Mouse (Mus musculus) limb, embryonic 13.5 days (tissue): ENCODE measurements at regions not wholly inside any gene's neighbourhood (a gene's known extent, or its start where the extent isn't known, plus 50 kb on each side); places are given as distances from the start of the nearest gene placed in this dataset.
"Not testable (repeated sequence)": the region's sequence is repeated elsewhere in the genome, so short reads cannot be mapped to it uniquely, and the experiment has no call there.

Experiments
- ATAC-seq: fragments of 200-750 bp; cut with Nextera tagmentation; 2 replicates; pipeline ENCODE4 v1.8.0; 2017; ENCODE audit warnings: low read depth, moderate number of reproducible peaks, moderate TSS enrichment; ENCODE audit not compliant: low FRiP score
- H3K27ac ChIP-seq: fragments of 300-500 bp; sonication (generic); 2 replicates; pipeline ENCODE4 v1.5.1; 2015; ENCODE audit warnings: inconsistent platforms, mild to moderate bottlenecking, moderate library complexity
- H3K27me3 ChIP-seq: fragments of 300-500 bp; sonication (generic); 2 replicates; pipeline ENCODE4 v1.6.1; 2015; ENCODE audit warnings: mild to moderate bottlenecking, inconsistent platforms
- H3K36me3 ChIP-seq: fragments of 300-500 bp; sonication (generic); 2 replicates; pipeline ENCODE4 v1.6.1; 2015; ENCODE audit warnings: inconsistent platforms, mild to moderate bottlenecking, moderate library complexity
- H3K4me1 ChIP-seq: fragments of 300-500 bp; sonication (generic); 2 replicates; pipeline ENCODE4 v1.6.1; 2015; ENCODE audit warnings: inconsistent platforms
- H3K4me2 ChIP-seq: fragments of 300-500 bp; sonication (generic); replicated peaks from 2 replicates; pipeline ENCODE4 v1.6.1; 2015; ENCODE audit warnings: inconsistent platforms, mild to moderate bottlenecking, moderate library complexity
- H3K4me3 ChIP-seq: fragments of 300-500 bp; sonication (generic); 2 replicates; pipeline ENCODE4 v1.5.1; 2015; ENCODE audit warnings: moderate library complexity, mild to moderate bottlenecking, inconsistent platforms
- H3K9ac ChIP-seq: fragments of 300-500 bp; sonication (generic); 2 replicates; pipeline ENCODE4 v1.6.1; 2015; ENCODE audit warnings: mild to moderate bottlenecking, inconsistent platforms
- H3K9me3 ChIP-seq: fragments of 300-500 bp; sonication (generic); 2 replicates; pipeline ENCODE4 v1.6.1; 2016; ENCODE audit warnings: inconsistent platforms
- WGBS: fragments of 180-500 bp; shearing (Covaris S2); methylation state at CpG from one replicate; pipeline ENCODE4 v1.1.7; 2015; 5-methylcytosine and 5-hydroxymethylcytosine counted together

GRCm38 (mm10) chr1:13042326-13042725 lies 1628.4 kb downstream of the A830018L16Rik start:
- Histone ChIP-seq H3K27ac (no peak overlapping the region), H3K4me1 (no peaks in the 10 kb centered on the region), H3K36me3 (no peaks in the 10 kb centered on the region), H3K9me3 (peaks cover 3% of the 10 kb centered on the region; the same call in 1 of the 2 replicates), H3K9ac (no peak overlapping the region), H3K4me3 (no peak overlapping the region), H3K4me2 (no peak overlapping the region), H3K27me3 (no peaks in the 10 kb centered on the region)
- no peak for ATAC-seq

GRCm38 (mm10) chr1:13050140-13050775 lies 1636.4 kb downstream of the A830018L16Rik start:
- H3K4me1 ChIP-seq: no peaks in the 10 kb centered on the region
- peaks cover 12% of the 10 kb centered on the region; the same call in 1 of the 2 replicates for H3K27me3 ChIP-seq
- H3K9me3 ChIP-seq: no peaks in the 10 kb centered on the region
- ATAC-seq: no peak
- no peaks in the 10 kb centered on the region for H3K36me3 ChIP-seq
- H3K27ac ChIP-seq: no peak overlapping the region
- H3K4me3 ChIP-seq: no peak overlapping the region
- no peak overlapping the region for H3K9ac ChIP-seq
- H3K4me2 ChIP-seq: peak overlapping the region; percentile 45
- 20% methylated on average over 17 of the region's 17 CpGs for WGBS

GRCm38 (mm10) chr1:13051433-13052066 lies 1637.6 kb downstream of the A830018L16Rik start:
- not testable (repeated sequence) for H3K4me1 ChIP-seq, H3K4me2 ChIP-seq, H3K36me3 ChIP-seq, ATAC-seq, H3K9ac ChIP-seq, H3K9me3 ChIP-seq, H3K27ac ChIP-seq, H3K4me3 ChIP-seq
- WGBS: 79% methylated on average over 12 of the region's 13 CpGs
- H3K27me3 ChIP-seq: peaks cover 12% of the 10 kb centered on the region; the same call in 1 of the 2 replicates

GRCm38 (mm10) chr1:13052067-13052460 lies 1638.2 kb downstream of the A830018L16Rik start:
- Histone ChIP-seq H3K9me3 (no peaks in the 10 kb centered on the region), H3K27me3 (peaks cover 12% of the 10 kb centered on the region; the same call in 1 of the 2 replicates), H3K4me3 (no peak overlapping the region), H3K4me2 (peak overlapping the region; percentile 46), H3K4me1 (no peaks in the 10 kb centered on the region), H3K27ac (no peak overlapping the region), H3K9ac (no peak overlapping the region), H3K36me3 (no peaks in the 10 kb centered on the region)
- ATAC-seq: no peak
- 8% methylated on average over 7 of the region's 7 CpGs for WGBS

- ATAC-seq: no peak
- H3K36me3 ChIP-seq: no peaks in the 10 kb centered on the region
- 0 out of 2 replicates have a peak, but pooled peaks cover 3% of the 10 kb centered on the region for H3K27me3 ChIP-seq
- no peaks in the 10 kb centered on the region for H3K9me3 ChIP-seq
- WGBS: 41% methylated on average over 14 of the region's 14 CpGs
- H3K4me2 ChIP-seq: peak overlapping the region; percentile 30
- no peak overlapping the region for H3K9ac ChIP-seq
- H3K4me1 ChIP-seq: no peaks in the 10 kb centered on the region
- H3K27ac ChIP-seq: no peak overlapping the region
- H3K4me3 ChIP-seq: no peak overlapping the region
Observed at GRCm38 (mm10) chr1:13057741-13058140, 1643.8 kb downstream of the A830018L16Rik start.

GRCm38 (mm10) chr1:13059616-13060320 lies 1645.9 kb downstream of the A830018L16Rik start:
- WGBS: 74% methylated on average over 6 of the region's 6 CpGs
- no peaks in the 10 kb centered on the region for H3K27me3 ChIP-seq
- no peak for ATAC-seq
- no peak overlapping the region for H3K9ac ChIP-seq
- no peaks in the 10 kb centered on the region for H3K9me3 ChIP-seq
- H3K27ac ChIP-seq: no peak overlapping the region
- no peak overlapping the region for H3K4me3 ChIP-seq
- no peak overlapping the region for H3K4me2 ChIP-seq
- H3K36me3 ChIP-seq: no peaks in the 10 kb centered on the region
- no peaks in the 10 kb centered on the region for H3K4me1 ChIP-seq
